Mouse (Mus musculus): ENCODE measurements at regions not wholly inside any gene's neighbourhood (a gene's known extent, or its start where the extent isn't known, plus 50 kb on each side); places are given as distances from the start of the nearest gene placed in this dataset.

DNA sequence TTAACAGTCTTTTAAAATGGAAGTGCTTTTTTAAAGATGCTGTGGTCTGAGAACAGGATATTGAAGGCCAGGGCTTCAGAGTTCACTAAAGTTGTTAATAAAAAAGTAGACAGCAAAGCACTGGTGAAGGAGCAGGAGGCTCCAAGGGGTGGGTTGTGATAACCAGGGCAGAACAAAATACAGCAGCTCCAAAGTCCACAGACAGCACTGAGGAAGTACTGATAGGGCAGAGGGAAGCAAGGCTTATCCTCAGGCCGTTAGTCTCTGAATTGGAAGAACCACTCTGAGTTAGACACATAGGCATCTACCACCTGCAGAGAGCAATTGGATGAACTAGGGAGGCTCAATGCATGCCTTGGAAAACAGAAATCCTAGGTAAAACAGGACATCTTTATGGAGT lies 62.1 kb downstream of the P2ry1 start:
- Histone ChIP-seq H3K27me3 (no peaks in the 10 kb centered on the region), H3K9ac (replicated peaks) (no peak overlapping the region), H3K4me2 (replicated peaks) (no peak overlapping the region), H3K9me3 (no peaks in the 10 kb centered on the region), H3K27ac (replicated peaks) (no peak overlapping the region), H3K4me1 (no peaks in the 10 kb centered on the region), H3K36me3 (no peaks in the 10 kb centered on the region), H3K4me3 (no peak overlapping the region)
- ATAC-seq (replicated peaks), result no peak
- 54% methylated on average over 1 of the region's 1 CpGs for WGBS

DNA sequence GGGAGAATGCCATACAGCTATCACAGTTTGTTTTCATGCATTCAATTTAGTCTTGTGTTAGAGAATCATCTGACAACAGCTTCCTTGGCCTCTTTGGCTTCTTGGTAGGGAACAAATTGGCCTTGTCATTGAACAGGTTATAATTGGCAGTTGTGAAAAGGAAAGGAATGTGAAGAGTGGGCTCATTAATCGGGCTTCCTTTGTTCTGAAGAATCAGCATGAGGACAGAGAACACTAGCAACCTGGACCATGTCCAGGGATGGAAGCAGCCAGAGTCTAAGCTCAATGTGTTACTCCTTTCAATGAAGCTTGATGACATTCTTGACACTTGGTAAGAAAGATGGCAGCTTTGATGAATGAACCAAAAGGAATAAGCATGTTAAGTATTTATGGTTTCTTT lies 64.5 kb downstream of the P2ry1 start:
- H3K36me3 ChIP-seq, result no peaks in the 10 kb centered on the region
- no peaks in the 10 kb centered on the region for H3K27me3 ChIP-seq
- ATAC-seq (replicated peaks), result no peak
- no peak overlapping the region for H3K9ac ChIP-seq (replicated peaks)
- no peak overlapping the region for H3K27ac ChIP-seq (replicated peaks)
- WGBS, result 9% methylated on average over 1 of the region's 1 CpGs
- H3K4me1 ChIP-seq, result no peaks in the 10 kb centered on the region
- no peaks in the 10 kb centered on the region for H3K9me3 ChIP-seq
- H3K4me2 ChIP-seq (replicated peaks), result no peak overlapping the region
- no peak overlapping the region for H3K4me3 ChIP-seq

DNA sequence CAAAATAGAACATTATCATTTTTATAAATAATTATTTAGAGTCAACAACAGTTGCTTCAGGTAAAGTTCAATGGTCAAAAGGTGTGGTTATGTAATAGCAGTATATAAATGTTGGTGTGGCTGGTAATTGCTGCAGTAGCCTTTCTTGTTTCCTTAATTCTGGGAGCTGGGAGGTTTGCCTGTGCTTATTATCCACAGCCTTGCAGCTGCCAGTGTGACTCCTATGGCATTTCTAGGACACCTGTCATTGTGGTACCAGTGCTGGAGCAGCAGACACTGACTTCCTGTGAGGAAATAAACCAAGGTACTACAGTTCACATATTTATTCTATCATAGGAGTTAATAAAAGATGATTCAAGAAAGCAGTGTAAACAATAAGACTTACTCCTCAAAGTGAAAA lies 65.6 kb downstream of the P2ry1 start:
- H3K27ac ChIP-seq (replicated peaks), result no peak overlapping the region
- no peaks in the 10 kb centered on the region for H3K27me3 ChIP-seq
- H3K4me3 ChIP-seq, result no peak overlapping the region
- no peak for ATAC-seq (replicated peaks)
- no peak overlapping the region for H3K9ac ChIP-seq (replicated peaks)
- no peak overlapping the region for H3K4me2 ChIP-seq (replicated peaks)
- H3K9me3 ChIP-seq, result no peaks in the 10 kb centered on the region
- no peaks in the 10 kb centered on the region for H3K36me3 ChIP-seq
- H3K4me1 ChIP-seq, result no peaks in the 10 kb centered on the region

DNA sequence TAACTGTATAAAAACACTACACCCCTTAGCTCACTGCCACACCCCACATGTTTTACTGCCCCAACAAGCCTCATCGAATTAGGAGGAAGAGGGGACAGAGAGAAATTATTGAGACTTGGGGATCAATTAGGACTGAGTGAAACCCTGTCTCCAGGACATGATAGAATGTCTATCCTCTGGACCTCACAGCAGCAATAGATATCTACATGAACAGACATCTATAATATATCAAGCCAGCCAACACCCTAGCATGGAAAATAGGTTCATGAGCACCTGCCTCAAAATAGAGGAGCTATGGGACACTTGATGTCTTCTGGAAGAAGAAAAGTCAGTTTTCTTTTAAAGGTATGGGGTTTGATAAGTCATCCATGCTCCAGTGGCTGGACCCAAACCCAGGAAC lies 68.4 kb downstream of the P2ry1 start:
- 87% methylated on average over 1 of the region's 1 CpGs for WGBS
- H3K4me2 ChIP-seq (replicated peaks), result no peak overlapping the region
- H3K27ac ChIP-seq (replicated peaks), result no peak overlapping the region
- no peak overlapping the region for H3K4me3 ChIP-seq
- ATAC-seq (replicated peaks), result no peak
- H3K36me3 ChIP-seq, result no peaks in the 10 kb centered on the region
- H3K27me3 ChIP-seq, result no peaks in the 10 kb centered on the region
- no peaks in the 10 kb centered on the region for H3K4me1 ChIP-seq
- no peak overlapping the region for H3K9ac ChIP-seq (replicated peaks)
- no peaks in the 10 kb centered on the region for H3K9me3 ChIP-seq

DNA sequence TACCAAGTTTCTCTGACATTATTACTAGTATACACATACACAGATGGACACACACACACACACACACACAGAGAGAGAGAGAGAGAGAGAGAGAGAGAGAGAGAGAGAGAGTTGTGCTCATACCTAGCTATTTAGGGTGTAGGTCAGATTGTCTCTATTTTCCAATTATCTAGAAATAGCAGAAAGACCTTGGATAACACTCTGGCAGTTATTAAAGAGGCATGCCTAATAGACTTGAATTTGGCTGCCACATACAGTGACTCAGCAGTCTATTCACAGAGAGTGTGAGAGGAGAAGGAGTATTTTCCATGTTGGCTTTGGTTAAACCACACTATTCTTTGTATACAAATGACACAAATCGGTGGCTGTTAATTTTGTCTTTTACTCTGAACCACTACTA lies 69.7 kb downstream of the P2ry1 start:
- Histone ChIP-seq H3K27me3 (no peaks in the 10 kb centered on the region), H3K9me3 (no peaks in the 10 kb centered on the region), H3K4me1 (no peaks in the 10 kb centered on the region), H3K4me2 (replicated peaks) (no peak overlapping the region), H3K36me3 (no peaks in the 10 kb centered on the region), H3K27ac (replicated peaks) (no peak overlapping the region), H3K4me3 (no peak overlapping the region), H3K9ac (replicated peaks) (no peak overlapping the region)
- ATAC-seq (replicated peaks), result no peak
- WGBS, result 71% methylated on average over 1 of the region's 1 CpGs

DNA sequence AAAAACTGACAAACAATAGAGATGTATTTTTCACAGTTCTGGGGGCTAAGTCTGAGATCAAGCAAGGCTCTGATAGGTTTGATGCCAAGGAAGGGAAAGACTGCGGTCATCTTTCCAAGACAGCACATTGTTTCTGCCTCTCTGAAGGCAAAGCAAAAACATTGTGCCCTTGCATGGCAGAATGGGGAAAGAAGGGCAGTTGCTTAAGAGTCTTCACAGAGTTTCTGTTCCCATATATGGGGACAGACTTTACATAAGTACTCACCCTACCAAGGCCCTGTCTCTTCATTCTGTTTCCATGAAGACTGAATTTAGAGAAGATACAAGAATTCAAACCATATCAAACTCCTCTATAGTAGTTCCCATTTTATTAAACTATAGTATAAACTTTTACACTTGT lies 70.5 kb downstream of the P2ry1 start:
- Histone ChIP-seq H3K9me3 (no peaks in the 10 kb centered on the region), H3K9ac (replicated peaks) (no peak overlapping the region), H3K4me2 (replicated peaks) (no peak overlapping the region), H3K4me3 (no peak overlapping the region), H3K4me1 (no peaks in the 10 kb centered on the region), H3K27ac (replicated peaks) (no peak overlapping the region), H3K36me3 (no peaks in the 10 kb centered on the region), H3K27me3 (no peaks in the 10 kb centered on the region)
- ATAC-seq (replicated peaks), result no peak
- WGBS, result 95% methylated on average over 1 of the region's 1 CpGs

DNA sequence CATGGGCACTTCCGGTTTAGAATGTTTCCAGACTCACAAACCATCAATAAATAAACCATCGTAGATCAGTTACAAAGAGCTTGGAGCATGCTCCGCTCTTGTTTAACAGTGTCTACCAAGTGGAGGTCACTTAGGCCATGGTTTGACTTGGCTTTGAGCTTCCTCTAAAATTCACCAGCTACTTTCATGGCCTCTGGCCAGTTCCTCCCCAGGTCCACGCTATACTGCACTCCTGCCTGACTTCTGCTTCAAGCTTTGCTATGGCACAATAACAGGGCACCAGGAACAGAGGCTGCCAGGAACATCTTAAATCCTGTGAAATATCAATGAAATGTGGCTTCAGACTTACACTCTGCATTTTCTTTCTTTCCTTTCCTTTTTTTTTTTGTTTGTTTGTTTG lies 71.2 kb downstream of the P2ry1 start:
- Histone ChIP-seq H3K36me3 (no peaks in the 10 kb centered on the region), H3K27ac (replicated peaks) (no peak overlapping the region), H3K27me3 (no peaks in the 10 kb centered on the region), H3K9me3 (no peaks in the 10 kb centered on the region), H3K9ac (replicated peaks) (no peak overlapping the region), H3K4me1 (no peaks in the 10 kb centered on the region), H3K4me2 (replicated peaks) (no peak overlapping the region), H3K4me3 (no peak overlapping the region)
- WGBS, result 93% methylated on average over 4 of the region's 4 CpGs
- no peak for ATAC-seq (replicated peaks)

DNA sequence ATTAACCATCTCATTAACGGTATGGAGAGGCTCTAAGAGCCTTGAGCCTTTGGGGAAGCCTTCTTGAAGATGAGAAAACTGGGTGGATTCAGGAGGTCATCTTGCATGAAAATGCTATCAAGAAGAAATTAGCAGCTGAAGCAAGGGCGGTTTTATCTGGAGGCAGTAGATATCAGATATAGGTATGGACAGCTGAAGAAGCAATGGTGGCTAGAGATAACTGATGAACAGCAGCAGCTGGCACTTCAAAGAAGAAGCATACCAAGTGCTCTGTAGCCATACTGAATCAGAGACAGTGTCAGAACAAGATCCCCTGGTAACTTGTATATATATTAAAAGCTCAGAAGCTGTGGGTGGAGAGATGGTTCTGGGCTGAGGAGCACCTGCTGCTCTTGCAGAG lies 73.2 kb downstream of the P2ry1 start:
- H3K4me1 ChIP-seq, result no peaks in the 10 kb centered on the region
- WGBS, result 68% methylated on average over 2 of the region's 2 CpGs
- no peaks in the 10 kb centered on the region for H3K9me3 ChIP-seq
- no peak for ATAC-seq (replicated peaks)
- no peak overlapping the region for H3K4me2 ChIP-seq (replicated peaks)
- no peak overlapping the region for H3K9ac ChIP-seq (replicated peaks)
- no peak overlapping the region for H3K4me3 ChIP-seq
- H3K27ac ChIP-seq (replicated peaks), result no peak overlapping the region
- no peaks in the 10 kb centered on the region for H3K27me3 ChIP-seq
- no peaks in the 10 kb centered on the region for H3K36me3 ChIP-seq

DNA sequence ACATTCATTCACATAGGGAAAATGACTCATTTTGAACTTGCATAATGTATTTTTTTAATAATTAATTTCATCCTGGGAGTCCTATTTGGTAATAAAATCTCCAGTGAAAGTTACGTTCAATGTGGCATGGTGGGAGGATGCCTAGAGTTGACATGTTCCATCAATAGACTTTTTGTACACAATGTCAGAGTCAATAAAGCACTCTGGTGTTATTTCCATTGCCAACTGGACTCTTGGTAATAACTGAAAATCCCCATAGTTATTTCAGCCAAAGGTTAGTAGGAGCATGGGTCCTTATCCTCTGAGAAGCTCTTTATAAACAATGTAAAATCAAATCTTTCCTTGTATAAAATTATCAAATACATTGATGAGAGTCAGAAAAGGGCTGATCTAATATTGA lies 87.3 kb downstream of the P2ry1 start:
- no peak overlapping the region for H3K4me3 ChIP-seq
- 89% methylated on average over 1 of the region's 1 CpGs for WGBS
- ATAC-seq (replicated peaks), result no peak

DNA sequence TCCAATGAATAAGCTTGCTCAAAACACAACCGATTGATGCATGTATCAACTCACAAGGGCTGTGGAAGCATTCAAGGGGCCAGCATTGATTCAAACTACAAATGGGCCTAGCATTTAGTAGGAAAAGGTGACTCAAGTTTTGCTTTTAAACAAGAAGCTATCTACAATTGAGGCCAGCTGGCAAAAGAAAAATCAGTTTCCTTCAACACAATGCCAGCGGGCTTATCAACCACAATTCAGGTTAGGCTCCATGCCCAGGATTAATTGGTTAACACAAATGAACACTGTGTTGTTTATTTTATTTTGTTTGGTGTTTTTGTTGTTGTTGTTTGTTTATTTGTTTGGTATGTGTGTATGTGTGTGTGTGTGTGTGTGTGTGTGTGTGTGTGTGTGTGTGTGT lies 89.4 kb downstream of the P2ry1 start:
- no peaks in the 10 kb centered on the region for H3K27me3 ChIP-seq
- no peak overlapping the region for H3K9ac ChIP-seq (replicated peaks)
- no peak overlapping the region for H3K4me2 ChIP-seq (replicated peaks)
- H3K4me1 ChIP-seq, result no peaks in the 10 kb centered on the region
- WGBS, result 88% methylated on average over 2 of the region's 2 CpGs
- H3K36me3 ChIP-seq, result no peaks in the 10 kb centered on the region
- ATAC-seq (replicated peaks), result no peak
- no peaks in the 10 kb centered on the region for H3K9me3 ChIP-seq
- no peak overlapping the region for H3K27ac ChIP-seq (replicated peaks)
- H3K4me3 ChIP-seq, result no peak overlapping the region

More for the DNA sequence above, 87.3 kb downstream of the P2ry1 start:
- H3K27ac ChIP-seq (replicated peaks), result no peak overlapping the region
- H3K9ac ChIP-seq (replicated peaks), result no peak overlapping the region
- no peaks in the 10 kb centered on the region for H3K9me3 ChIP-seq
- no peaks in the 10 kb centered on the region for H3K4me1 ChIP-seq
- H3K36me3 ChIP-seq, result no peaks in the 10 kb centered on the region
- H3K4me2 ChIP-seq (replicated peaks), result no peak overlapping the region
- H3K27me3 ChIP-seq, result no peaks in the 10 kb centered on the region

DNA sequence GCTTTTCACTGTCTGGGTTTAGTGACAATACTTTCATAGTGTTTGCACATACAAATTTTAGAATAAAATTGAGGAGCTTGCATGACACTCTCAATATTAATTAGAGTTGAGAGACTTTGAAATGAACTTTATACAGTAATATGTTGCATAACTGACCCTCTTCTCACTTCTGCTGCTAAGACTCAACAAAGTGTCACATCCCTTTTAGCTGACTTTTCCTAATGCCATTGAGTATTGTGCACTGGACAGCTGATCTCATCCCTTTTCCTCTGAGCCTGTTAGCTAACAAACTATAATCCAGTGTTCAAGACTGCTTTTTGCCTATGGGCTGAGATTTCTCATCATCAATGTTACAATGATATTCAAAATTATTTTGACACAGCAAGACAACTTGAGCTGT lies 113.8 kb downstream of the P2ry1 start:
- Histone ChIP-seq H3K9ac (replicated peaks) (no peak overlapping the region), H3K27ac (replicated peaks) (no peak overlapping the region)

DNA sequence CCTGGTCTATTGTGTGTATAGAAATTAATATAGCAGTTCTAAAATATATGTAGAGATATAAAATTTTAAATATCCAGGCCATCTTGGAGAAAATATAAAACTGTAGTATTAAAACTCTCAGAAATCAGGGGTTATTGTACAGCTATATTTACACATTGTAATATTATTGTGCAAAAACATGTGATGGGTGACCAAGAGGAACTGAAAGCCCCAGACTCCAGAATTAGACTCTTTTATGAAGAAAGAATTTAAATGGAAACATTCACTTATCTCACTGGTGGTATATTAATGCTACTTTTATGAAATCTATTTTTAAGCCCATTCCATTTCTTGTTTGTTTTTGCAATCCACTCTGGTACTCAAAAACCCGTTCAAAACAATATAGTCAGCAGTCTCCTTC lies 130.5 kb downstream of the P2ry1 start:
- Histone ChIP-seq H3K27ac (replicated peaks) (no peak overlapping the region), H3K36me3 (no peaks in the 10 kb centered on the region), H3K4me3 (no peak overlapping the region), H3K9ac (replicated peaks) (no peak overlapping the region), H3K27me3 (no peaks in the 10 kb centered on the region), H3K9me3 (no peaks in the 10 kb centered on the region), H3K4me1 (no peaks in the 10 kb centered on the region), H3K4me2 (replicated peaks) (no peak overlapping the region)
- no peak for ATAC-seq (replicated peaks)
- WGBS, result 66% methylated on average over 1 of the region's 1 CpGs

More for the DNA sequence above, 113.8 kb downstream of the P2ry1 start:
- Histone ChIP-seq H3K4me3 (no peak overlapping the region), H3K4me1 (no peaks in the 10 kb centered on the region), H3K36me3 (no peaks in the 10 kb centered on the region), H3K4me2 (replicated peaks) (no peak overlapping the region), H3K27me3 (no peaks in the 10 kb centered on the region), H3K9me3 (no peaks in the 10 kb centered on the region)
- no peak for ATAC-seq (replicated peaks)

DNA sequence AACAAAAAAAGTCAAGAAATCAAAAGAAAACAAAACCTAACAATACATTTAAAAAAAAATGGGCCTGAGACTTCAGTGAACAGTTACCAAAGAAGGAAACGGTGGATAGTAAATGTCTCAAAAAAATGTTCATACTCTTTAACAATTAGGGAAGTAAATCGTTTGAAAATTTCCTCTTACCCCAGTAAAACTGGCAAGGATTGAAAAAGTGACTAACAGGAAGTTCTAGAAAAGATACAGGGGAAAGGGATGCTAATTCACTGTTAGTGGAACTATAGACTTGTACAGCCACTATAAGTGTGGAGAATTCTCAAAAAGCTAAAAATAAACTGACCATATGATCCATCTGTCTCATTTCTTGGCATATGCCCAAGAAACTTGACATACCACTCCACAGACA lies 151.5 kb downstream of the P2ry1 start:
- H3K4me1 ChIP-seq, result no peaks in the 10 kb centered on the region
- H3K4me2 ChIP-seq (replicated peaks), result no peak overlapping the region
- H3K4me3 ChIP-seq, result no peak overlapping the region
- no peaks in the 10 kb centered on the region for H3K36me3 ChIP-seq
- ATAC-seq (replicated peaks), result no peak
- H3K27ac ChIP-seq (replicated peaks), result no peak overlapping the region
- H3K27me3 ChIP-seq, result no peaks in the 10 kb centered on the region
- no peaks in the 10 kb centered on the region for H3K9me3 ChIP-seq
- WGBS, result 93% methylated on average over 2 of the region's 2 CpGs
- H3K9ac ChIP-seq (replicated peaks), result no peak overlapping the region

DNA sequence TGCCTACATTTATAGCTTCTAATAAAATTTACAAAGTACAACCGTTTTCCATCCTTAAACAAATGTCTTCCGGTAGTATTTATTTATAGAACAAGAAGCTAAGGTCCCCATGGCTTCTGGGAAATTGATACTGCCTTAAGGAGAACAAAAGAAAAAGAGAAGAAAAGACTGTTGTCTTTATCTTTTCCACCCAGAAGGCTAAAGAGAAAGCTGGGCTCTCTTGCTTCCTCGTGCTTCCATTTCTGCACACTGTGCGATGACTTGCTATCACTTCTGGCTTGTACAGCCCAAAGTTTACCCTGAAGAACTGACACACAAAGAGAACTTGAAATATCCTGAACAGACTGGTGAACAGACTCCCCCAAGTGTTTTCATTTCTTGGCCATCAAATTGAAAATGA lies 157.2 kb downstream of the P2ry1 start:
- no peak overlapping the region for H3K4me3 ChIP-seq
- ATAC-seq (replicated peaks), result no peak
- no peak overlapping the region for H3K4me2 ChIP-seq (replicated peaks)
- H3K27me3 ChIP-seq, result no peaks in the 10 kb centered on the region
- no peaks in the 10 kb centered on the region for H3K4me1 ChIP-seq
- H3K9ac ChIP-seq (replicated peaks), result no peak overlapping the region
- H3K27ac ChIP-seq (replicated peaks), result no peak overlapping the region
- H3K36me3 ChIP-seq, result no peaks in the 10 kb centered on the region
- no peaks in the 10 kb centered on the region for H3K9me3 ChIP-seq
- WGBS, result 80% methylated on average over 4 of the region's 4 CpGs

All from forebrain, embryonic 15.5 days (tissue).